19 mouse cellular contexts compared by ENCODE assay signal in genomic region chr10:40163338-40163737, GRCm38 (mm10). TPM values are rescaled to one million over a fixed set of nuclear protein-coding genes. Genes with fewer than 3 reads are reported as not detected.
DNase-seq lines count a peak whose midpoint lies in the region; ATAC-seq and TF ChIP-seq lines count a peak whose summit lies in the region.
"Had no signal": no experiment of that assay in that cellular context is flagged by ENCODE, and none has a peak within 500 bp of the region (broad histone marks: within the 10 kb centered on the region; RNA-seq: fewer than 3 reads in every experiment).

No protein-coding gene starts in this region.

- H3K27ac ChIP-seq in lung, postnatal 0 days (ENCODE audit: low read length), result no peak overlapping the region
- H3K27ac ChIP-seq: embryonic facial prominence, embryonic 13.5 days; heart, adult 2 months; hindbrain, postnatal 0 days; kidney, postnatal 0 days; limb, embryonic 15.5 days; midbrain, embryonic 13.5 days; neural tube, embryonic 13.5 days had no signal

- DNase-seq in lung, postnatal 36 days, result peak; percentile 15
- no peak for DNase-seq in lung, postnatal 0 days (ENCODE audit: low spot score)
- DNase-seq in CD8-positive naive resting alpha-beta T cell, adult 2 months (ENCODE audit: low read depth in 2 of 2, low spot score in 2 of 2), result peak; percentile 36 to 60
- DNase-seq in naive thymus-derived CD4-positive, alpha-beta T cell, adult 2 months (ENCODE audit: low read depth), result peak; percentile 84
- peak; percentile 49 to 75 for DNase-seq in thymus, postnatal 36 days
- no peak for DNase-seq in MN1 (ENCODE audit: low spot score)
- DNase-seq in neural tube, embryonic 10.5 days (ENCODE audit: extremely low spot score, low spot score), result no peak
- DNase-seq: adrenal gland, postnatal 25 days; cerebellum, postnatal 14 days; heart, postnatal 14 days; lung, postnatal 10 days; retina, postnatal 1 day had no signal

- no peaks in the 10 kb centered on the region for H3K27me3 ChIP-seq in lung, postnatal 0 days (replicated peaks; ENCODE audit: insufficient read depth, low read length)
- H3K27me3 ChIP-seq: embryonic facial prominence, embryonic 13.5 days; limb, embryonic 15.5 days; midbrain, embryonic 13.5 days; neural tube, embryonic 13.5 days had no signal

- no peak overlapping the region for H3K4me2 ChIP-seq in lung, postnatal 0 days (replicated peaks; ENCODE audit: low read depth, low read length)
- H3K4me2 ChIP-seq: embryonic facial prominence, embryonic 13.5 days; limb, embryonic 15.5 days; midbrain, embryonic 13.5 days; neural tube, embryonic 13.5 days had no signal

- no peaks in the 10 kb centered on the region for H3K9me3 ChIP-seq in lung, postnatal 0 days (ENCODE audit: low read length)
- H3K9me3 ChIP-seq: embryonic facial prominence, embryonic 13.5 days; limb, embryonic 15.5 days; midbrain, embryonic 13.5 days; neural tube, embryonic 13.5 days had no signal

- H3K36me3 ChIP-seq in lung, postnatal 0 days (ENCODE audit: insufficient read depth, low read length), result no peaks in the 10 kb centered on the region
- H3K36me3 ChIP-seq: embryonic facial prominence, embryonic 13.5 days; limb, embryonic 15.5 days; midbrain, embryonic 13.5 days; neural tube, embryonic 13.5 days had no signal

- 77% methylated on average over 8 of the region's 8 CpGs for WGBS in lung, postnatal 0 days

- no peak overlapping the region for H3K4me3 ChIP-seq in lung, postnatal 0 days (ENCODE audit: low read depth, low read length)
- H3K4me3 ChIP-seq: embryonic facial prominence, embryonic 13.5 days; heart, adult 2 months; limb, embryonic 15.5 days; midbrain, embryonic 13.5 days; neural tube, embryonic 13.5 days had no signal

- ATAC-seq in lung, postnatal 0 days, result no peak
- ATAC-seq: hindbrain, postnatal 0 days; midbrain, embryonic 13.5 days had no signal

- H3K4me1 ChIP-seq in lung, postnatal 0 days (ENCODE audit: insufficient read depth, low read depth, low read length), result no peaks in the 10 kb centered on the region
- H3K4me1 ChIP-seq: limb, embryonic 15.5 days; midbrain, embryonic 13.5 days; neural tube, embryonic 13.5 days had no signal

- no peak for TF ChIP-seq EP300 in lung, postnatal 0 days (IDR thresholded peaks at IDR 0.05)

- TF ChIP-seq CTCF in lung, postnatal 0 days (IDR thresholded peaks at IDR 0.05), result no peak

- no peak overlapping the region for H3K9ac ChIP-seq in lung, postnatal 0 days (replicated peaks; ENCODE audit: low read depth)
- H3K9ac ChIP-seq: embryonic facial prominence, embryonic 13.5 days; limb, embryonic 15.5 days; midbrain, embryonic 13.5 days; neural tube, embryonic 13.5 days had no signal

RNA-seq across cellular contexts. Expression of gene Slc16a10, which starts 21.3 kb away (rescaled TPM):
- 7.3 and 8.7 TPM in 2 replicates for polyA plus RNA-seq in lung, postnatal 0 days (2015; fragmentation: Nextera tagmentation; extraction: Ambion mirVana)

Comparison
In these comparisons a context has a peak if more than half of its experiments do, and no peak if none do; other contexts are left out.
1. DNase-seq: peak in lung, postnatal 36 days (single experiment), CD8-positive naive resting alpha-beta T cell, adult 2 months (2 of 2), naive thymus-derived CD4-positive, alpha-beta T cell, adult 2 months (single experiment) and thymus, postnatal 36 days (2 of 2); none in lung, postnatal 0 days (single experiment), MN1 (single experiment) and neural tube, embryonic 10.5 days (single experiment).